Mouse (Mus musculus) lung, embryonic 14.5 days (tissue): ENCODE results near the gene Troap. TPM values are rescaled to one million over a fixed set of nuclear protein-coding genes. Genes with fewer than 3 reads are reported as not detected.

Source experiments
- ATAC-seq: fragments of 200-750 bp; cut with Nextera tagmentation; 2 replicates; pipeline ENCODE4 v1.8.0; 2017; ENCODE audit warnings: mild to moderate bottlenecking, moderate TSS enrichment, moderate library complexity; ENCODE audit not compliant: insufficient read depth
- DNase-seq: peaks from one replicate; pipeline ENCODE4 v3.0.0-alpha.2; 2015
- H3K27ac ChIP-seq: fragments of 300-500 bp; sonication (generic); 2 replicates; pipeline ENCODE4 v1.5.1; 2014; ENCODE audit warnings: low read depth, mild to moderate bottlenecking, moderate library complexity
- H3K27me3 ChIP-seq: fragments of 300-500 bp; sonication (generic); 2 replicates; pipeline ENCODE4 v1.6.1; 2014; ENCODE audit warnings: low read length, control low read depth; ENCODE audit not compliant: insufficient read depth
- H3K36me3 ChIP-seq: fragments of 300-500 bp; sonication (generic); 2 replicates; pipeline ENCODE4 v1.6.1; 2014; ENCODE audit warnings: control low read depth; ENCODE audit not compliant: insufficient read depth
- H3K4me1 ChIP-seq: fragments of 300-500 bp; sonication (generic); 2 replicates; pipeline ENCODE4 v1.6.1; 2014; ENCODE audit warnings: antibody characterized with exemption, control low read depth; ENCODE audit not compliant: insufficient read depth
- H3K4me2 ChIP-seq: fragments of 300-500 bp; sonication (generic); 2 replicates; pipeline ENCODE4 v1.6.1; 2014; ENCODE audit warnings: mild to moderate bottlenecking
- H3K4me3 ChIP-seq: fragments of 300-500 bp; sonication (generic); 2 replicates; pipeline ENCODE4 v1.5.1; 2014; ENCODE audit warnings: low read depth, low read length
- H3K9ac ChIP-seq: fragments of 300-500 bp; sonication (generic); 2 replicates; pipeline ENCODE4 v1.6.1; 2014
- H3K9me3 ChIP-seq: fragments of 300-500 bp; sonication (generic); 2 replicates; pipeline ENCODE4 v1.6.1; 2016; ENCODE audit warnings: low read depth, low read length, control low read depth
- CTCF ChIP-seq: IDR thresholded peaks from 2 replicates; pipeline ENCODE4 v1.5.1; 2016; ENCODE audit warnings: antibody characterized with exemption, low read depth
- WGBS: fragments of 180-500 bp; shearing (Covaris S2); extraction: QIAGEN DNeasy Blood & Tissue Kit; methylation state at CpG from one replicate; pipeline ENCODE4 v1.1.7; 2014; 5-methylcytosine and 5-hydroxymethylcytosine counted together
- polyA plus RNA-seq: library from polyadenylated mRNA; unstranded; fragments of >200 nt; fragmentation: Nextera tagmentation; extraction: Ambion mirVana; gene quantifications from 2 replicates; pipeline ENCODE4 v1.2.1, GENCODE M21; 2014

Gene Troap
- polyA plus RNA-seq, 1 experiment from 2014 or later = 35.1 TPM

- no peaks in the 10 kb centered on the region for H3K4me1 ChIP-seq
- H3K4me2 ChIP-seq = no peak overlapping the region
- H3K9ac ChIP-seq = no peak overlapping the region
- H3K27ac ChIP-seq = no peak overlapping the region
- no peak for ATAC-seq
- 45% methylated on average over 7 of the region's 7 CpGs for WGBS
- TF ChIP-seq CTCF = no peak
- no peaks in the 10 kb centered on the region for H3K9me3 ChIP-seq
- DNase-seq = no peak
- H3K4me3 ChIP-seq = no peak overlapping the region
- H3K36me3 ChIP-seq = no peaks in the 10 kb centered on the region
- no peaks in the 10 kb centered on the region for H3K27me3 ChIP-seq
Measured at GRCm38 (mm10) chr15:99105238-99105637, 30.9 kb downstream of the Troap start.

- H3K4me2 ChIP-seq = no peak overlapping the region
- DNase-seq (no peak), ATAC-seq (no peak)
- H3K9ac ChIP-seq = no peak overlapping the region
- no peaks in the 10 kb centered on the region for H3K36me3 ChIP-seq
- no peak overlapping the region for H3K4me3 ChIP-seq
- H3K9me3 ChIP-seq = no peaks in the 10 kb centered on the region
- H3K27ac ChIP-seq = no peak overlapping the region
- no peaks in the 10 kb centered on the region for H3K27me3 ChIP-seq
- H3K4me1 ChIP-seq = no peaks in the 10 kb centered on the region
- TF ChIP-seq CTCF = no peak
- 60% methylated on average over 3 of the region's 3 CpGs for WGBS
Measured at GRCm38 (mm10) chr15:99107866-99108265, 33.5 kb downstream of the Troap start.

- Histone ChIP-seq H3K36me3 (no peaks in the 10 kb centered on the region), H3K9me3 (no peaks in the 10 kb centered on the region), H3K9ac (no peak overlapping the region), H3K4me3 (no peak overlapping the region), H3K27me3 (no peaks in the 10 kb centered on the region), H3K4me1 (no peaks in the 10 kb centered on the region; the same call in 1 of the 2 replicates), H3K4me2 (no peak overlapping the region), H3K27ac (no peak overlapping the region)
- DNase-seq = no peak
- no peak for TF ChIP-seq CTCF
- 81% methylated on average over 3 of the region's 3 CpGs for WGBS
- ATAC-seq = no peak
Measured at GRCm38 (mm10) chr15:99111139-99111538, 36.8 kb downstream of the Troap start.

- Histone ChIP-seq H3K4me1 (no peaks in the 10 kb centered on the region; the same call in 1 of the 2 replicates), H3K27me3 (no peaks in the 10 kb centered on the region), H3K36me3 (no peaks in the 10 kb centered on the region), H3K27ac (no peak overlapping the region), H3K9me3 (no peaks in the 10 kb centered on the region), H3K4me2 (no peak overlapping the region), H3K9ac (no peak overlapping the region), H3K4me3 (no peak overlapping the region)
- ATAC-seq = no peak
- 57% methylated on average over 4 of the region's 4 CpGs for WGBS
- TF ChIP-seq CTCF = no peak
- no peak for DNase-seq
Measured at GRCm38 (mm10) chr15:99111809-99112208, 37.4 kb downstream of the Troap start.

- H3K4me1 ChIP-seq = no peaks in the 10 kb centered on the region; the same call in 1 of the 2 replicates
- WGBS = 62% methylated on average over 11 of the region's 11 CpGs
- H3K36me3 ChIP-seq = no peaks in the 10 kb centered on the region
- no peaks in the 10 kb centered on the region for H3K27me3 ChIP-seq
- H3K9me3 ChIP-seq = no peaks in the 10 kb centered on the region
- peak overlapping the region; percentile 35 for H3K4me2 ChIP-seq
- TF ChIP-seq CTCF = no peak
- H3K27ac ChIP-seq = no peak overlapping the region
- DNase-seq (no peak), ATAC-seq (no peak)
- H3K4me3 ChIP-seq = no peak overlapping the region
- no peak overlapping the region for H3K9ac ChIP-seq
Measured at GRCm38 (mm10) chr15:99112843-99113395, 38.5 kb downstream of the Troap start.

GRCm38 (mm10) chr15:99113396-99113975 lies 39.1 kb downstream of the Troap start:
- Histone ChIP-seq H3K36me3 (no peaks in the 10 kb centered on the region), H3K4me3 (no peak overlapping the region), H3K27ac (no peak overlapping the region), H3K4me2 (peak overlapping the region; percentile 35), H3K9ac (no peak overlapping the region), H3K4me1 (no peaks in the 10 kb centered on the region; the same call in 1 of the 2 replicates), H3K27me3 (no peaks in the 10 kb centered on the region), H3K9me3 (no peaks in the 10 kb centered on the region)
- no peak for ATAC-seq
- peak; percentile 53 for TF ChIP-seq CTCF
- no peak for DNase-seq
- 8% methylated on average over 9 of the region's 9 CpGs for WGBS

GRCm38 (mm10) chr15:99114312-99115064 lies 40.1 kb downstream of the Troap start:
- no peaks in the 10 kb centered on the region for H3K9me3 ChIP-seq
- H3K4me3 ChIP-seq = no peak overlapping the region
- H3K27ac ChIP-seq = no peak overlapping the region
- ATAC-seq (no peak), DNase-seq (no peak)
- H3K4me2 ChIP-seq = no peak overlapping the region
- TF ChIP-seq CTCF = no peak
- H3K36me3 ChIP-seq = no peaks in the 10 kb centered on the region
- H3K9ac ChIP-seq = no peak overlapping the region
- no peaks in the 10 kb centered on the region for H3K27me3 ChIP-seq
- 46% methylated on average over 14 of the region's 14 CpGs for WGBS
- H3K4me1 ChIP-seq = no peaks in the 10 kb centered on the region; the same call in 1 of the 2 replicates
